Mouse (Mus musculus) embryonic facial prominence, embryonic 14.5 days (tissue): ENCODE measurements around the gene Galns. TPM values are rescaled to one million over a fixed set of nuclear protein-coding genes. Genes with fewer than 3 reads are reported as not detected.

Experiments
- ATAC-seq: fragments of 200-750 bp; cut with Nextera tagmentation; 2 replicates; pipeline ENCODE4 v1.8.0; 2017; ENCODE audit warnings: low read depth, moderate number of reproducible peaks, moderate TSS enrichment
- DNase-seq: peaks from one replicate; pipeline ENCODE4 v3.0.0-alpha.2; 2015; ENCODE audit warnings: low spot score
- H3K27ac ChIP-seq: fragments of 300-500 bp; sonication (generic); replicated peaks from 2 replicates; pipeline ENCODE4 v1.5.1; 2014; ENCODE audit warnings: low read depth, mild to moderate bottlenecking, low read length, moderate library complexity
- H3K27me3 ChIP-seq: fragments of 300-500 bp; sonication (generic); replicated peaks from 2 replicates; pipeline ENCODE4 v1.6.1; 2014; ENCODE audit warnings: low read length; ENCODE audit not compliant: control insufficient read depth, insufficient read depth
- H3K36me3 ChIP-seq: fragments of 300-500 bp; sonication (generic); 2 replicates; pipeline ENCODE4 v1.6.1; 2014; ENCODE audit warnings: low read length, mixed read lengths; ENCODE audit not compliant: control insufficient read depth, insufficient read depth
- H3K4me1 ChIP-seq: fragments of 300-500 bp; sonication (generic); 2 replicates; pipeline ENCODE4 v1.6.1; 2014; ENCODE audit warnings: antibody characterized with exemption, low read length; ENCODE audit not compliant: control insufficient read depth, insufficient read depth
- H3K4me2 ChIP-seq: fragments of 300-500 bp; sonication (generic); 2 replicates; pipeline ENCODE4 v1.6.1; 2014; ENCODE audit warnings: low read depth, mild to moderate bottlenecking, low read length, moderate library complexity, mixed read lengths
- H3K4me3 ChIP-seq: fragments of 300-500 bp; sonication (generic); 2 replicates; pipeline ENCODE4 v1.5.1; 2014; ENCODE audit warnings: low read depth, mild to moderate bottlenecking, low read length
- H3K9ac ChIP-seq: fragments of 300-500 bp; sonication (generic); 2 replicates; pipeline ENCODE4 v1.6.1; 2014; ENCODE audit warnings: low read depth, mild to moderate bottlenecking, low read length, moderate library complexity, mixed read lengths
- H3K9me3 ChIP-seq: fragments of 300-500 bp; sonication (generic); 2 replicates; pipeline ENCODE4 v1.6.1; 2016; ENCODE audit warnings: low read length; ENCODE audit not compliant: control insufficient read depth
- WGBS: fragments of 180-500 bp; shearing (Covaris S2); extraction: QIAGEN DNeasy Blood & Tissue Kit; methylation state at CpG from one replicate; pipeline ENCODE4 v1.1.7; 2014; 5-methylcytosine and 5-hydroxymethylcytosine counted together
- polyA plus RNA-seq: library from polyadenylated mRNA; unstranded; fragments of >200 nt; fragmentation: Nextera tagmentation; extraction: Ambion mirVana; gene quantifications from 2 replicates; pipeline ENCODE4 v1.2.1, GENCODE M21; 2014

The Galns gene
- polyA plus RNA-seq, 1 experiment from 2014 or later = 13.1 TPM

- WGBS = 3% methylated on average over 32 of the region's 52 CpGs
- H3K9me3 ChIP-seq = no peaks in the 10 kb centered on the region
- peak; percentile 63 for DNase-seq
- peaks cover 30% of the 10 kb centered on the region for H3K4me1 ChIP-seq
- H3K27me3 ChIP-seq = no peaks in the 10 kb centered on the region
- H3K9ac ChIP-seq = peak overlapping the region; percentile 94
- H3K4me2 ChIP-seq = peak overlapping the region; percentile 77
- H3K4me3 ChIP-seq = peak overlapping the region; percentile 78
- H3K27ac ChIP-seq = peak overlapping the region; percentile 91
- peak; percentile 53 for ATAC-seq
- no peaks in the 10 kb centered on the region for H3K36me3 ChIP-seq
These were observed 60.8 kb downstream of the Galns start for GRCm38 (mm10) chr8:122550234-122550994.

- no peak for ATAC-seq
- no peaks in the 10 kb centered on the region for H3K27me3 ChIP-seq
- no peaks in the 10 kb centered on the region for H3K36me3 ChIP-seq
- H3K4me2 ChIP-seq = peak overlapping the region; percentile 77
- H3K4me1 ChIP-seq = peaks cover 23% of the 10 kb centered on the region
- H3K9me3 ChIP-seq = no peaks in the 10 kb centered on the region
- peak overlapping the region; percentile 78; the same call in 1 of the 2 replicates for H3K4me3 ChIP-seq
- no peak for DNase-seq
- 81% methylated on average over 3 of the region's 3 CpGs for WGBS
- H3K27ac ChIP-seq = no peak overlapping the region
- peak overlapping the region; percentile 40; the same call in 1 of the 2 replicates for H3K9ac ChIP-seq
These were observed 62.3 kb downstream of the Galns start for GRCm38 (mm10) chr8:122548891-122549439.

GRCm38 (mm10) chr8:122548331-122548730 lies 62.9 kb downstream of the Galns start:
- DNase-seq = no peak
- H3K9ac ChIP-seq = no peak overlapping the region
- peaks cover 23% of the 10 kb centered on the region for H3K4me1 ChIP-seq
- no peaks in the 10 kb centered on the region for H3K9me3 ChIP-seq
- H3K4me2 ChIP-seq = peak overlapping the region; percentile 77; the same call in 1 of the 2 replicates
- H3K27me3 ChIP-seq = no peaks in the 10 kb centered on the region
- ATAC-seq = no peak
- WGBS = 66% methylated on average over 13 of the region's 13 CpGs
- H3K27ac ChIP-seq = no peak overlapping the region
- H3K4me3 ChIP-seq = no peak overlapping the region
- no peaks in the 10 kb centered on the region for H3K36me3 ChIP-seq

- WGBS = 27% methylated on average over 5 of the region's 5 CpGs
- Histone ChIP-seq H3K4me1 (peaks cover 23% of the 10 kb centered on the region), H3K4me3 (no peak overlapping the region), H3K9me3 (no peaks in the 10 kb centered on the region), H3K27ac (no peak overlapping the region), H3K9ac (0 out of 2 replicates have a peak overlapping the region, but pooled peaks have one; percentile 19), H3K36me3 (no peaks in the 10 kb centered on the region), H3K27me3 (no peaks in the 10 kb centered on the region), H3K4me2 (peak overlapping the region; percentile 18; the same call in 1 of the 2 replicates)
- ATAC-seq (no peak), DNase-seq (peak; percentile 51)
These were observed 63.4 kb downstream of the Galns start for GRCm38 (mm10) chr8:122547815-122548214.

- 70% methylated on average over 24 of the region's 24 CpGs for WGBS
- no peak for ATAC-seq
- no peak for DNase-seq
- Histone ChIP-seq H3K9me3 (no peaks in the 10 kb centered on the region), H3K4me3 (no peak overlapping the region), H3K9ac (0 out of 2 replicates have a peak overlapping the region, but pooled peaks have one; percentile 19), H3K27me3 (no peaks in the 10 kb centered on the region), H3K4me2 (peak overlapping the region; percentile 18; the same call in 1 of the 2 replicates), H3K4me1 (peaks cover 23% of the 10 kb centered on the region), H3K36me3 (no peaks in the 10 kb centered on the region), H3K27ac (peak overlapping the region; percentile 33; the same call in 1 of the 2 replicates)
These were observed 64.3 kb downstream of the Galns start for GRCm38 (mm10) chr8:122546811-122547453.

- ATAC-seq = no peak
- Histone ChIP-seq H3K4me3 (no peak overlapping the region), H3K27ac (no peak overlapping the region), H3K36me3 (no peaks in the 10 kb centered on the region), H3K9ac (no peak overlapping the region), H3K9me3 (no peaks in the 10 kb centered on the region), H3K4me2 (no peak overlapping the region), H3K4me1 (peaks cover 23% of the 10 kb centered on the region), H3K27me3 (no peaks in the 10 kb centered on the region)
- WGBS = 83% methylated on average over 6 of the region's 7 CpGs
- DNase-seq = no peak
These were observed 65.1 kb downstream of the Galns start for GRCm38 (mm10) chr8:122546066-122546755.

- ATAC-seq (no peak), DNase-seq (no peak)
- 83% methylated on average over 8 of the region's 8 CpGs for whole genome bisulfite sequencing
- no peaks in the 10 kb centered on the region for H3K36me3 ChIP-seq
- H3K4me2 ChIP-seq = no peak overlapping the region
- H3K9ac ChIP-seq = no peak overlapping the region
- no peak overlapping the region for H3K4me3 ChIP-seq
- no peaks in the 10 kb centered on the region for H3K27me3 ChIP-seq
- no peak overlapping the region for H3K27ac ChIP-seq
- H3K4me1 ChIP-seq = peaks cover 13% of the 10 kb centered on the region
- no peaks in the 10 kb centered on the region for H3K9me3 ChIP-seq
These were observed 67.1 kb downstream of the Galns start for GRCm38 (mm10) chr8:122544138-122544537.

- DNase-seq = no peak
- Histone ChIP-seq H3K4me2 (no peak overlapping the region), H3K27ac (no peak overlapping the region), H3K36me3 (no peaks in the 10 kb centered on the region), H3K9me3 (no peaks in the 10 kb centered on the region), H3K27me3 (no peaks in the 10 kb centered on the region), H3K4me1 (peaks cover 10% of the 10 kb centered on the region), H3K4me3 (no peak overlapping the region), H3K9ac (no peak overlapping the region)
- 90% methylated on average over 9 of the region's 9 CpGs for WGBS
- no peak for ATAC-seq
These were observed 72.8 kb downstream of the Galns start for GRCm38 (mm10) chr8:122538310-122539076.
